Mouse (Mus musculus) embryonic fibroblast, embryonic 13.5 days (primary cell): ENCODE measurements around the gene Gab2. TPM values are rescaled to one million over a fixed set of nuclear protein-coding genes. Genes with fewer than 3 reads are reported as not detected.
"Not testable (repeated sequence)": the region's sequence is repeated elsewhere in the genome, so short reads cannot be mapped to it uniquely, and the experiment has no call there.

ENCODE experiments used
- H3K27ac ChIP-seq: 2 replicates; pipeline ENCODE4 v1.5.1; 2012; ENCODE audit warnings: low read length, control low read depth, inconsistent platforms; ENCODE audit not compliant: insufficient read depth
- H3K4me1 ChIP-seq: 2 replicates; pipeline ENCODE4 v1.6.1; 2011; ENCODE audit warnings: low read length; ENCODE audit not compliant: control insufficient read depth, insufficient read depth
- H3K4me3 ChIP-seq: 2 replicates; pipeline ENCODE4 v1.5.1; 2011; ENCODE audit warnings: mild to moderate bottlenecking, control low read depth, low read length; ENCODE audit not compliant: insufficient read depth
- CTCF ChIP-seq: IDR thresholded peaks from 2 replicates; pipeline ENCODE4 v1.5.1; 2011; ENCODE audit warnings: mild to moderate bottlenecking, control low read depth, low read length, moderate library complexity, borderline replicate concordance; ENCODE audit not compliant: insufficient read depth
- POLR2A ChIP-seq: IDR thresholded peaks from 2 replicates; pipeline ENCODE4 v1.6.1; 2011; ENCODE audit warnings: low read depth, mild to moderate bottlenecking, control low read depth, low read length, moderate library complexity
- polyA plus RNA-seq: library from polyadenylated mRNA; stranded (reverse); fragments of >200 nt; gene quantifications from 2 replicates; pipeline ENCODE4 v1.2.4, GENCODE M21; 2011; ENCODE audit warnings: low read depth; ENCODE audit not compliant: missing spikeins, insufficient read length

Gab2 gene
- polyA plus RNA-seq, 1 experiment, result 11.5 TPM

- Histone ChIP-seq H3K4me1 (no peaks in the 10 kb centered on the region; the same call in 1 of the 2 replicates), H3K4me3 (no peak overlapping the region), H3K27ac (0 out of 2 replicates have a peak overlapping the region, but pooled peaks have one; percentile 19)
- TF ChIP-seq CTCF (no peak), POLR2A (no peak)
Measured at GRCm38 (mm10) chr7:97184005-97184404, 102.6 kb downstream of the Gab2 start.

GRCm38 (mm10) chr7:97187387-97188081, 106.1 kb downstream of the Gab2 start:
- Histone ChIP-seq H3K4me1 (no peaks in the 10 kb centered on the region; the same call in 1 of the 2 replicates), H3K4me3 (no peak overlapping the region), H3K27ac (no peak overlapping the region)
- TF ChIP-seq CTCF, result no peak

DNA sequence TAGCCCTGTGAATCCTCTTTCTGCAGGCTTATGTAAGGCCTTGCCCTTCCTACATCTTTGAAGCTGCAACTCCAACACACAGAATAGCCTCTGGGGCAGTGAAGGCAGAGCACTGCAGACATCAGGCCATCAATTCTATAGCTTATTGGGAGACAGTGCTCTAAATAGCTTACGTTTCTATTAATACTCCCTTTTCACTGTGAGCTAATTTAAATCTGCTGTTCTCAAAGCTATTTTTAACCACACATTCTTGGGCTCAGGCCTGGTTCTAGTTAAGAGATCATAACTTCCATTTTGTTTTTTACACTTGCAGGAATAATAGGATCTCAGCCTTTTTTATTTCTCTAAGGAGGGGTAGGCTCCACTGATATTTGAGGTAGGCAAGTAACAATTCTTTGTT, 107.7 kb downstream of the Gab2 start:
- Histone ChIP-seq H3K4me1 (no peaks in the 10 kb centered on the region; the same call in 1 of the 2 replicates), H3K27ac (no peak overlapping the region), H3K4me3 (no peak overlapping the region)
- TF ChIP-seq CTCF (no peak), POLR2A (no peak)

- no peak overlapping the region for H3K4me3 ChIP-seq
- H3K4me1 ChIP-seq, result no peaks in the 10 kb centered on the region
- no peak for TF ChIP-seq CTCF
- TF ChIP-seq POLR2A, result no peak
- H3K27ac ChIP-seq, result no peak overlapping the region
Measured at GRCm38 (mm10) chr7:97203907-97204306, 122.5 kb downstream of the Gab2 start.

- no peaks in the 10 kb centered on the region for H3K4me1 ChIP-seq
- peak overlapping the region; percentile 18; the same call in 1 of the 2 replicates for H3K27ac ChIP-seq
- no peak overlapping the region for H3K4me3 ChIP-seq
- TF ChIP-seq POLR2A (no peak), CTCF (no peak)
Measured at GRCm38 (mm10) chr7:97208811-97209549, 127.6 kb downstream of the Gab2 start.

- no peak overlapping the region for H3K27ac ChIP-seq
- H3K4me1 ChIP-seq, result no peaks in the 10 kb centered on the region
- no peak overlapping the region for H3K4me3 ChIP-seq
- no peak for TF ChIP-seq POLR2A
- TF ChIP-seq CTCF, result no peak
Measured at GRCm38 (mm10) chr7:97210064-97210685, 128.8 kb downstream of the Gab2 start.

- no peak overlapping the region; the same call in 1 of the 2 replicates for H3K27ac ChIP-seq
- no peaks in the 10 kb centered on the region for H3K4me1 ChIP-seq
- no peak for TF ChIP-seq POLR2A
- no peak for TF ChIP-seq CTCF
- no peak overlapping the region for H3K4me3 ChIP-seq
Measured at GRCm38 (mm10) chr7:97211117-97211516, 129.7 kb downstream of the Gab2 start.

DNA sequence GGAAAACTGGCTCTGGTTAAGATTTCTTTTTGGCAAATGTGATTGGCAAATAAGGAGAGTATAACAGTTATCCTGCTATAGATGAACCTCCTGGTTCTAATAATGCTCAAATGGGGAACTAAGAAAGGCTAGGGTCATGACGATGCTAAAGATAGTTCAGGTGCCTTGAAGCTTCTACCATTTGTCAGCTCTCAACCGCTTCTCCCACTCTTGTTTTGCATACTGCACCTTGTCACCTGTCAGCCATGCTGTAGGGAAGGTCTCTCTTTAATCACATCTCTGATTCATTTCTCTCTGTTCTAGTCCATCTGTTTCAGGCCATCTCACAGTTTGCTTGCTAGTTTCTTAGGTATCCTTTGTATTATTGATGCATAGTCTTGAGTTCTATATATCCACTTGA, 142.4 kb downstream of the Gab2 start:
- TF ChIP-seq POLR2A (no peak), CTCF (no peak)
- no peak overlapping the region for H3K4me3 ChIP-seq
- no peaks in the 10 kb centered on the region for H3K4me1 ChIP-seq

GRCm38 (mm10) chr7:97245261-97245949, 164.0 kb downstream of the Gab2 start:
- no peak overlapping the region for H3K4me3 ChIP-seq
- H3K4me1 ChIP-seq, result peaks cover 12% of the 10 kb centered on the region
- peak overlapping the region; percentile 78; the same call in 1 of the 2 replicates for H3K27ac ChIP-seq
- no peak for TF ChIP-seq CTCF
- TF ChIP-seq POLR2A, result no peak

More for the DNA sequence above, 142.4 kb downstream of the Gab2 start:
- H3K27ac ChIP-seq, result no peak overlapping the region

GRCm38 (mm10) chr7:97245950-97246578, 164.7 kb downstream of the Gab2 start:
- peaks cover 12% of the 10 kb centered on the region for H3K4me1 ChIP-seq
- H3K4me3 ChIP-seq, result not testable (repeated sequence)
- peak overlapping the region; percentile 99 for H3K27ac ChIP-seq
